Mouse (Mus musculus): ENCODE measurements at regions not wholly inside any gene's neighbourhood (a gene's known extent, or its start where the extent isn't known, plus 50 kb on each side); places are given as distances from the start of the nearest gene placed in this dataset.

DNA sequence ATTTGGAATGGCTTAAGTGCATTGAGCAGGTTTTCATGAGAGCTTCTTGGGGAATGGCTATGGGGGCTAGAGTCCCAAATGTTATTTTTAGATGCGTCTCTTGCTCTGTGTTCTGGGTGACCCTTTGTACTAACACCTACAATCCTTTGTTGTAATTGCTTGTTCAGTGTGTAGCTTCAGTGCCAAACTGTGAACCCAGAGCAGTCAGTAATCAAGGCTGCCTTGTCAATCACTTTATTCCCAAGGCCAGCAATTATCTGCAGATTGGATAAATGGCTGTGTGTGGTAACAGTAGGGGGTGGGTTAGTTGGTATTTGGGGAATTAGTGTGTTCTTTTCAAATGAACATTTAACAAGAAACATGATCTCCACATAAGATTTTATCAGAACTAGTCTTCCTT lies 390.4 kb downstream of the Poteg start:
- no peak for DNase-seq (ENCODE audit: low spot score in 2 of 2)

DNA sequence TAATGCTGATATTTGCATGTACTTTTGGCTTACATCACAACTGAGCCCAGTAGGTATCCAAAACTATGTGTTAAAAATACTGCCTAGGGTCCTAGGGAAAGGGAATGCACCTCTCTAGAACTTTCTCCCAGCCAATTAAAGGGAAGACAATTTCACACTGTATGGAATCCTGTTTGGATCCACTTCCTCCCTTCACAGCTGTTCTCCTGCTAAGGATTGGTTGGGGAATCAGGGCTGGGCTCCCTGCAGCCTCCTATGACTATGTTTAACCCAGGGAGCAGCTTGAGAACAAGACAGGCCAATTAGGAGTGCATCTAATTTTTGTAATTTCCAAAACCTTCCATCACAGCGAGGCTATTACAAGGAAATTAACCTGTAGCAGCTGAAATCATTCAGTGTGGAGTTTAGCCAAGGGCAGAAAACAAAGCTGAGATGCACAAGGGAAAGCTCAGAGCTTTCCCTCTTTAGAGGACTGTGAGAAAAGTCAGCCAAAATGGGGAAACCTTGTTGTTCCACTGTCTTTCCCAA lies 419.1 kb downstream of the Poteg start:
- DNase-seq (ENCODE audit: low spot score in 2 of 2), result no peak

DNA sequence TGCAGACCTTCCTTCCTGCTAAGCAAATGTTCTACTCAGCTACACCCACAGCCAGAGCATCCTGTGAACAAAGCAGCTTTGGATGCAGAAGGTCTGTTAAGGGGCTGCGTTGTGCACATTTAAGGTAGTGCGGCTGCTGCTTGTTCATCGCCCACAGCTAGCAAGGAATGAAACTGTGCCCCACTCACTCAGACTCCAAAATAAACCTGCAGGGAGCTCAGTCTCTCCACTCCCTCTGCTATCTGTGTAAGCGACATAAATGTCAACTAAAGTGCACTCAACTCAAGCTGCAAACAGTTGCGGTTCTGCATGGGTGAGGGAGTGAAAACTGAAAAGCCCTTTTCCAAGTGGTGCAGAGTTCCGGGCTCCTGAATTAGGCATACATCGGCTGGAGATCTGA lies 421.1 kb downstream of the Poteg start:
- peak in 1 of 2 experiments; percentile 11 for DNase-seq (ENCODE audit: low spot score in 2 of 2)

DNA sequence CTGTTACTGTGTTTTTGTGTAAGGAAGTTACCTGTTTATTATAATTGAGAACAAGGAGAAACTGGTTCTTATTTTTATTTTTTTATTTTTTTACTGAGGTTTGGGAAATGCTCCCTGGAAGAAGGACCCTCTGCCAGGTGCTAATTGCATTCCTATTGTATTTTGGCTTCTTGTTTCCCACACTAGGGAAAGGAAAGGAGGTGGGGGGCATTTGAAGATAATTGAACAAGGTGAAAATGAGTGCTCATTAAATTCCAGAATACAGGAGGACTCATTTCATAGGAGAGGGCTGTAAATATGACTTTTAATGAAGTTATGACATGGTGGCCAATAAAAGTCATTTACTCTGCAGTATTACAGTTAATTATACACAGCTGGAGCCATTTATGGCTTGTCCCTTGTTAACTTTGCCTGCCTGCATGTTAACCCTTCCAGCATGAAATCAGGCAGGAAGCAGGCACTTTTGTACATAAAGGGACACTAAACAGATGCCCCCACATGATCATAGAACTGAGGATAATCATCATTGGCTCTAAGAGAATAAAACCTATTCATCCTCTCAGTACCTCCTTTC lies 430.3 kb downstream of the Poteg start:
- DNase-seq (ENCODE audit: low spot score in 2 of 2), result no peak

DNA sequence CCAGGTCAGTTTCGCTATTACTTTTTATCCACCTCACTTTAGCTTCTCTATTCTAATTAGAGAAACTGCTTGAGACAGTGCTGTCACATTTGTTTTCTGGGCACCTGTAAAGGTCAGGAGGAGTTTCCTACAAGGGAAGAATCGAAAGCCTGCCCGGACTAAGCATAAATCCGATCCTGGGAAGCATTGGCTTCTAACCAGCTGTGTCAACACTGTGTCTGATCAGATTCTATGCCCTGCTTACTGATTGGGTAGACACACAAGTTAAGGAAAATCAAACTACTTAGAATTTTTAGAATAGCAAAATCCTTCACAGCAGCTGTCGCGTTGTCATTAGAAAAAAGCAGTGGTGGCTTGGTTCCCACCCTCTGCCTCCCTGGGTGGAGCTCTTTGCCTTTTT lies 441.8 kb downstream of the Poteg start:
- DNase-seq (ENCODE audit: low spot score in 2 of 2), result no peak

DNA sequence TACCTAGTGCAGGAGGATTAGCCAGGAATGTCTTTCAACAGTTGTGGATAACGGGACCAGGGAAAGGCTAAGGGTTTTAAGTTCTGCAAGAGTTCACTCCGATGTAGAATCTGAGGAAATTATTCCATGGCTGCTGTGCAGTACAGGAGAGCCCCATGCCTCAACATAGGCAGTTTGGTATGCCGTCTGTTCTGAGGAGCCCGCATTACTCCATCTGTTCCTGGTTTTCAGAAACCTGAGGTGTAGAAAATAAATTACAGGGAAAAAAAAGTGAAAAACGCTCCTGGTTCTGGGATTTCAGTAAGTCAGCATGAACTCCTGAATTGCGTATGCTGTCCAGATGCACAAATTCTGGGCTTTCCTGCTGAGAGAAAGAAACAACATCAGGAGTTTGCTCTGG lies 446.9 kb downstream of the Poteg start:
- DNase-seq (ENCODE audit: low spot score in 2 of 2), result peak in 1 of 2 experiments; percentile 4

DNA sequence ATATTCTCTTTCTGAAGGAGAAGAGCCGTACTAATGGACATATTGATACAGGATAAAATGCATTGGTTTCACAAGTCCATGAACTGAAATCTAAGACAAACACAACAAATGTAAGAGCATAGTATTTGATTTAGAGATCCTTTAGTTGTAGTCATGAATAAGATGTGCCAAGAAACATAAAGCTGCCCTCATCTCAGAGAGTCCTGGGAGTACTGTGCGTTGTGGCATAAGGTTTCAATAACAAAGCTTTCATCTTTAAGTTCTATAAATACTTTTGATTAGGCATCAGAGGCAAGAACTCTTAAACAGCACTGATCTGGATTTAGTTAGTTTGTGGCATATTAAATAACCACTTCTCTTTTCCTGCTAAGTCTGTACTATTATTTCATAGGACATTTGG lies 452.6 kb downstream of the Poteg start:
- no peak for DNase-seq (ENCODE audit: low spot score in 2 of 2)

DNA sequence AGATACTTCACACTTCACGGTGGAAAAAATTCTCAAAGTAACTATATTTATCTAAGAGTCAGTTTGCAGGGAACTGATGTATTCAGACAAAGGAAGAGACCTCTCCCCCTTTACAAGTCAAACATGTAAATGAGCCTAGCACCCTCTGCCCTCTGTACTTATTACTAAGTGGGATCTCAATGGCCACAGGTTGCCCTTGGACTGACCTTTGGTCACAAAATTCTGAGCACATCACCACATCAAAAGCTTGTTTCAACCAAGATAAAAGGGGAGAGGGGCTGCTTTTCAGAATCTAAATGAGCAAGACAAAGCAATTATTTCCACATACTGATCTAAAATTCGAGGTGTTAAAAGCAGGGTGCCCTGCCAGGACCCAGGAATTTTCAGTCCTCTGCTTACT lies 456.3 kb downstream of the Poteg start:
- no peak for DNase-seq (ENCODE audit: low spot score in 2 of 2)

DNA sequence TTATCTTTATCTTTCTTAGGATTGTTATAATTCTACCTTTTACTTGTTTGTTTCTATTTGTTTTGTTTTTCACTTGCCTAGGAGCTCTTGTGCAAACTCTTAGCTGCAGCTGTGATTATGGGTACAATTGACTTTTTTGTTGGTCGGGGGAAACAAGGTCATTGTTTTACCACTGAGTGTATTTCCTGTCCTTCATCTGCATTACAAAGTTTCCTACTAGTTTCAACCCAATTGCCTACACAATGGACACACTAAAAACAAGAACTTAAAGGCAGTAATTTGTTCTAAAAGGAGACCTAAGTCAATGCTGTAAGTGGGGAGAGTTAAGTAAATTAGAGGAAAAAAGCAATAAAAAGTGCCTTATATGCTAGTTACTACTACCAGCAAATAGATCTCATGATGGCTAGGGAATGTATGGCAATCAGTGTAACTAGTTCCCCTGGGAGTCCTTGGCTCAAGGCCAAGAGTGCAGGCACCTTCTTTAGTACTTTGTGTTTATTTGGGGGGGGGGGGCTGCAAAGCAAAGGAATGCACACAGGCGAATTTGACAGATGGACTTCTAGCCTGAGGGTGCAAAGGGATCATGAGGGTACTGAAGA lies 462.0 kb downstream of the Poteg start:
- no peak for DNase-seq (ENCODE audit: low spot score in 2 of 2)

DNA sequence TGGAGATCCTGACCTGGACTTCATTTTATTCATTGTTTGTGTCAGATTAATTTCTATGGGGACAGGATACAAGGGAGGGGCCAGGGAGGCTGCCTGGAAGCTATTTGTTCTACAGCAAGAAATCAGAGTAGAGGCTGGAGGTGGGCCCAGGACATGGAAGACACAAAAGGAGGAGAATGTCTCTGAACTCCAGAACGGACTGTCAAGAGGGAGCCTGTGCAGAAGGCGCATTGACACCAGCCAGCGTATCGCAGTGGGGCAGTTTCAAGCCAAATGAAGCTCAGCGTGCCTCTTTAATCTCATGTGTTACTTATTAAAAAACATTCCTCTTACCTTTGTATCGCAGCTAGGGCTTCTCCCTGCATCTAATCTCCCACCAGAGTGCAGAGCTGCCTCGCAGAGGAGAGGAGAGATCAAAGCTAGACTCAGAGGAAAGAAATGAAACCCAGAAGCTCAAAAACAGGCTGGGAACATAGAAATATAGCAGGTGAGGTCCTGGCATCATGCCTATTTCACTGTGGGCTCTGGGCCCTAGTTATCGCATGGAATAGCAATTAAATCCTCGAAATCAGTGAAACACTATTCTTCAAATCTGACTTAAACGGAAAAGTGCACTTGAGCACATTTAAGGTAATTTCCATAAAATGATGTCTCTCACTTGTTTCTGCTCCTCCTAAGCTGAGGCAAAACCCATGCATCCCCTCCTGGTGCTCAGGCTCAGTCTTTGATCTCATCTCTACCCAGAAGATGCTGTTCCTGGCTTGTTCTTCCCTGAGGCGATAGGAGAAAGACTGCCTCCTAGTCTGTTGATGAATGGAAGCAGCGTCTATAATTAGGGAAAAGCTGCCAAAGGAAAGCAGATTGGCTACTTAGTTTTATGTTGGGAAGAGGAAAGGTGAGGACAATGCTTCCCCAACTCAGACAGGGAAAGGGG lies 491.4 kb downstream of the Poteg start:
- no peak for DNase-seq (ENCODE audit: low spot score in 2 of 2)

DNA sequence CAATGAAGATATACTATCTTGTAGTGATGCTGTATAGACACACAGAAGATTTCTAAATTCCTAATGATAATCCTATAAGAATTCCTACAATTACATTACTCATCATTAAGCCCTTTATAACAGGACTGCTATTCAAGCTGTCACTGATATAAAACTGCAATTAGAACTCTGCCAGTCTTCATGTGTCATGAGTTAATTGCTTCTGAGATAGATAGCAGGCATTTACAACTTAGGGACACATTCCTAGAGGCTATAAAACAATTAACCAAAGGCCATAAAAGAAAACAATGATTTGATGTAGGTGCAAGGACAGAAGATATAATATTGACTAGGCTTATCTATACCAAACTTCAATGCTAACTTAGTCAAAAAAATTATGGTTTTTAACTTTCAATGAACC lies 507.5 kb downstream of the Poteg start:
- no peak for DNase-seq (ENCODE audit: low spot score in 2 of 2)

DNA sequence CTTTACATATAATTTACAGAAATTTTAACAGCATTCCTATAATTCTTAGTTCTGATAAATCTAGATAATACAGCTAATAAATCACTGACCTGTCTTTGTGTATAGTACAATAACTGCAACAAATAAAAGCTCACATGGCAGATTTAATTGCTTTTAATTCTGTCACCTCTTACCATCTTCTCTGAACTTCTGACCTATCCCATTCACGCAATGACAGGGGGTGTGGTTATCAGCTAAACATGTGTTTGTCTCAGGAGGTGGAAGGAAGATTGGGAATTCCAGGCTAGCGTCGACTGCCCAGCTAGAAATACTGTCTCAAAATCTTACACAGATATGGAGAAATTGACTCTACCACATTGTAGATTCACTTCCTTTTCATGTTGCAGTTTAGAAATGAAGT lies 533.5 kb downstream of the Poteg start:
- DNase-seq (ENCODE audit: low spot score in 2 of 2), result no peak

DNA sequence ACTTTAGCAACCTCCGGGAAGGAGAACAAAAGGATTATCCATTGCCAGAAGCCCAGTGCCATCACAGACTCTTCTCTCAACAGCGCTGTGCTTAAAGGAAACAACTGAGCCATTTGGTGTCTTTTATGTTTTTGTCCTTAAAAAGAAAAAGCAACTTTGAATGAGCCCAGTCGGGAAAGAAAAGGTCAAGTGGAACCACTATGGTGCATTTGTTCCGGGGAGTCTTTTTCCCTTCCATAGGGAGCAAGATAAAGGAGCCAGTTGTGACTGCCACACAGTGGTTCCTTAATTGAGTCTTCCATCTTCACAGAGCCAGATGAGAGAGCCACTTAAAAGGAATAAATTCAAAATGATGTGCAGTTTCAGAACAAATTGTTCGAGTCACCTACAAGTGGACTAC lies 534.3 kb downstream of the Poteg start:
- no peak for DNase-seq (ENCODE audit: low spot score in 2 of 2)

DNA sequence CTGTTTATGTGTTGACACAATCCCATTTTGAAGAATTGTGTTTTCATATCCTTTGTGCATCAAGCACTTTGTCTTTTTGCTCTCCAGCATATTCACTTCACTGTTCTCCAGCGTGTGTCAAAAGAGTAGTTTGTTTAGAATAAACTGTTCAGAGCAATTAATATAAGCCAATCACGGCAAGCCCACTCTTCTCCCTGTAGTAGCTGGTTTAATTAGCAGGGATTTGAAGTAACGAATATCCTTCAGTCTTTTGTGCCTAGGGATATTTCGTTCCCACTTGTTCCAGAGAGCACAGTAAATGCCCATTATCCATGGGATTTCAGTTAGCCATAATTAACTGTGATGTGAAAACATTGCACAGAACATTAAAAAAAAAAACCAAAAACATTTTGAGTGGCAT lies 565.4 kb downstream of the Poteg start:
- DNase-seq (ENCODE audit: low spot score in 2 of 2), result no peak
